Mouse (Mus musculus): ENCODE data around the gene A930004D18Rik.

- no peak for TF ChIP-seq CTCF (conservative IDR thresholded peaks at IDR 0.05; ENCODE audit: low read length)
- TF ChIP-seq NANOG (IDR thresholded peaks at IDR 0.05; ENCODE audit: borderline replicate concordance, low read length), result no peak
- no peak for TF ChIP-seq POU5F1 (IDR thresholded peaks at IDR 0.05; ENCODE audit: borderline replicate concordance, low read length)
Observed at GRCm38 (mm10) chr2:18059891-18060290, 22.4 kb upstream of the A930004D18Rik start.
